Mouse (Mus musculus): ENCODE measurements around the gene Cd9. TPM values are rescaled to one million over a fixed set of nuclear protein-coding genes. Genes with fewer than 3 reads are reported as not detected.
A peak's percentile ranks its signal among the peaks of the same experiment; 100 is the strongest.
"Not testable (repeated sequence)": the region's sequence is repeated elsewhere in the genome, so short reads cannot be mapped to it uniquely, and the experiment has no call there.

Gene Cd9
- polyA plus RNA-seq, 1 experiment from 2014 or later, result 168 TPM

GRCm38 (mm10) chr6:125492033-125492432 is 2.6 kb downstream of the Cd9 start:
- H3K9ac ChIP-seq (ENCODE audit: low read depth, low read length), result no peak overlapping the region
- no peak for ATAC-seq (ENCODE audit: low read depth)
- H3K4me3 ChIP-seq (ENCODE audit: low read depth, low read length), result no peak overlapping the region
- no peak overlapping the region for H3K4me2 ChIP-seq (ENCODE audit: low read depth, low read length)
- H3K4me1 ChIP-seq (ENCODE audit: control insufficient read depth, low read depth, low read length), result peaks cover 17% of the 10 kb centered on the region
- WGBS (ENCODE audit: insufficient replicate concordance), result 67% methylated on average over 9 of the region's 9 CpGs
- H3K36me3 ChIP-seq (ENCODE audit: control insufficient read depth, insufficient read depth), result no peaks in the 10 kb centered on the region; the same call in 1 of the 2 replicates
- peaks cover 23% of the 10 kb centered on the region for H3K27me3 ChIP-seq (ENCODE audit: control insufficient read depth, insufficient read depth, low read depth, low read length)
- H3K9me3 ChIP-seq (replicated peaks; ENCODE audit: control insufficient read depth, low read length), result no peaks in the 10 kb centered on the region
- no peak overlapping the region for H3K27ac ChIP-seq (ENCODE audit: low read length)

GRCm38 (mm10) chr6:125491393-125491792 is 3.2 kb downstream of the Cd9 start:
- H3K4me1 ChIP-seq (ENCODE audit: control insufficient read depth, low read depth, low read length), result peaks cover 17% of the 10 kb centered on the region
- no peak overlapping the region for H3K9ac ChIP-seq (ENCODE audit: low read depth, low read length)
- H3K4me3 ChIP-seq (ENCODE audit: low read depth, low read length), result no peak overlapping the region
- 76% methylated on average over 10 of the region's 10 CpGs for WGBS (ENCODE audit: insufficient replicate concordance)
- H3K27ac ChIP-seq (ENCODE audit: low read length), result no peak overlapping the region
- H3K9me3 ChIP-seq (replicated peaks; ENCODE audit: control insufficient read depth, low read length), result no peaks in the 10 kb centered on the region
- H3K36me3 ChIP-seq (ENCODE audit: control insufficient read depth, insufficient read depth), result no peaks in the 10 kb centered on the region; the same call in 1 of the 2 replicates
- no peak for ATAC-seq (ENCODE audit: low read depth)
- H3K4me2 ChIP-seq (ENCODE audit: low read depth, low read length), result no peak overlapping the region
- H3K27me3 ChIP-seq (ENCODE audit: control insufficient read depth, insufficient read depth, low read depth, low read length), result peaks cover 23% of the 10 kb centered on the region

GRCm38 (mm10) chr6:125489881-125490559 is 4.6 kb downstream of the Cd9 start:
- Histone ChIP-seq H3K27ac (ENCODE audit: low read length) (no peak overlapping the region), H3K9ac (ENCODE audit: low read depth, low read length) (no peak overlapping the region), H3K4me3 (ENCODE audit: low read depth, low read length) (no peak overlapping the region), H3K4me2 (ENCODE audit: low read depth, low read length) (no peak overlapping the region), H3K36me3 (ENCODE audit: control insufficient read depth, insufficient read depth) (no peaks in the 10 kb centered on the region; the same call in 1 of the 2 replicates), H3K27me3 (ENCODE audit: control insufficient read depth, insufficient read depth, low read depth, low read length) (peaks cover 23% of the 10 kb centered on the region), H3K4me1 (ENCODE audit: control insufficient read depth, low read depth, low read length) (peaks cover 24% of the 10 kb centered on the region), H3K9me3 (replicated peaks; ENCODE audit: control insufficient read depth, low read length) (no peaks in the 10 kb centered on the region)
- ATAC-seq (ENCODE audit: low read depth), result no peak
- WGBS (ENCODE audit: insufficient replicate concordance), result 50% methylated on average over 11 of the region's 11 CpGs

- Histone ChIP-seq H3K9ac (ENCODE audit: low read depth, low read length) (no peak overlapping the region), H3K4me1 (ENCODE audit: control insufficient read depth, low read depth, low read length) (peaks cover 52% of the 10 kb centered on the region), H3K27ac (ENCODE audit: low read length) (peak overlapping the region; percentile 52; the same call in 1 of the 2 replicates), H3K27me3 (ENCODE audit: control insufficient read depth, insufficient read depth, low read depth, low read length) (no peaks in the 10 kb centered on the region), H3K9me3 (replicated peaks; ENCODE audit: control insufficient read depth, low read length) (no peaks in the 10 kb centered on the region), H3K4me3 (ENCODE audit: low read depth, low read length) (no peak overlapping the region), H3K36me3 (ENCODE audit: control insufficient read depth, insufficient read depth) (no peaks in the 10 kb centered on the region; the same call in 1 of the 2 replicates), H3K4me2 (ENCODE audit: low read depth, low read length) (no peak overlapping the region)
- no peak for ATAC-seq (ENCODE audit: low read depth)
- WGBS (ENCODE audit: insufficient replicate concordance), result 42% methylated on average over 4 of the region's 4 CpGs
Observed at GRCm38 (mm10) chr6:125485589-125485988, 9.0 kb downstream of the Cd9 start.

GRCm38 (mm10) chr6:125484721-125485120 is 9.9 kb downstream of the Cd9 start:
- no peak overlapping the region for H3K9ac ChIP-seq (ENCODE audit: low read depth, low read length)
- no peaks in the 10 kb centered on the region for H3K27me3 ChIP-seq (ENCODE audit: control insufficient read depth, insufficient read depth, low read depth, low read length)
- H3K4me1 ChIP-seq (ENCODE audit: control insufficient read depth, low read depth, low read length), result peaks cover 54% of the 10 kb centered on the region
- peak; percentile 32 for ATAC-seq (ENCODE audit: low read depth)
- H3K27ac ChIP-seq (ENCODE audit: low read length), result peak overlapping the region; percentile 33; the same call in 1 of the 2 replicates
- H3K9me3 ChIP-seq (replicated peaks; ENCODE audit: control insufficient read depth, low read length), result no peaks in the 10 kb centered on the region
- H3K4me2 ChIP-seq (ENCODE audit: low read depth, low read length), result no peak overlapping the region
- WGBS (ENCODE audit: insufficient replicate concordance), result 52% methylated on average over 2 of the region's 2 CpGs
- no peaks in the 10 kb centered on the region for H3K36me3 ChIP-seq (ENCODE audit: control insufficient read depth, insufficient read depth)
- no peak overlapping the region for H3K4me3 ChIP-seq (ENCODE audit: low read depth, low read length)

- not testable (repeated sequence) for H3K4me3 ChIP-seq (ENCODE audit: low read depth, low read length); H3K36me3 ChIP-seq (ENCODE audit: control insufficient read depth, insufficient read depth); H3K4me2 ChIP-seq (ENCODE audit: low read depth, low read length); ATAC-seq (ENCODE audit: low read depth); H3K27me3 ChIP-seq (ENCODE audit: control insufficient read depth, insufficient read depth, low read depth, low read length); H3K9ac ChIP-seq (ENCODE audit: low read depth, low read length); H3K27ac ChIP-seq (ENCODE audit: low read length); H3K9me3 ChIP-seq (replicated peaks; ENCODE audit: control insufficient read depth, low read length)
- H3K4me1 ChIP-seq (ENCODE audit: control insufficient read depth, low read depth, low read length), result peaks cover 57% of the 10 kb centered on the region
- 77% methylated on average over 10 of the region's 10 CpGs for WGBS (ENCODE audit: insufficient replicate concordance)
Observed at GRCm38 (mm10) chr6:125484313-125484660, 10.3 kb downstream of the Cd9 start.

- no peak overlapping the region for H3K4me3 ChIP-seq (ENCODE audit: low read depth, low read length)
- H3K27ac ChIP-seq (ENCODE audit: low read length), result no peak overlapping the region
- no peaks in the 10 kb centered on the region for H3K27me3 ChIP-seq (ENCODE audit: control insufficient read depth, insufficient read depth, low read depth, low read length)
- no peak overlapping the region for H3K4me2 ChIP-seq (ENCODE audit: low read depth, low read length)
- 62% methylated on average over 12 of the region's 12 CpGs for WGBS (ENCODE audit: insufficient replicate concordance)
- H3K9me3 ChIP-seq (replicated peaks; ENCODE audit: control insufficient read depth, low read length), result no peaks in the 10 kb centered on the region
- no peaks in the 10 kb centered on the region for H3K36me3 ChIP-seq (ENCODE audit: control insufficient read depth, insufficient read depth)
- ATAC-seq (ENCODE audit: low read depth), result no peak
- H3K9ac ChIP-seq (ENCODE audit: low read depth, low read length), result no peak overlapping the region
- peaks cover 59% of the 10 kb centered on the region for H3K4me1 ChIP-seq (ENCODE audit: control insufficient read depth, low read depth, low read length)
Observed at GRCm38 (mm10) chr6:125483515-125484312, 10.9 kb downstream of the Cd9 start.

GRCm38 (mm10) chr6:125482427-125482831 is 12.2 kb downstream of the Cd9 start:
- no peaks in the 10 kb centered on the region for H3K36me3 ChIP-seq (ENCODE audit: control insufficient read depth, insufficient read depth)
- H3K27me3 ChIP-seq (ENCODE audit: control insufficient read depth, insufficient read depth, low read depth, low read length), result no peaks in the 10 kb centered on the region
- peaks cover 66% of the 10 kb centered on the region for H3K4me1 ChIP-seq (ENCODE audit: control insufficient read depth, low read depth, low read length)
- H3K27ac ChIP-seq (ENCODE audit: low read length), result no peak overlapping the region
- H3K4me3 ChIP-seq (ENCODE audit: low read depth, low read length), result no peak overlapping the region
- no peak overlapping the region for H3K9ac ChIP-seq (ENCODE audit: low read depth, low read length)
- H3K4me2 ChIP-seq (ENCODE audit: low read depth, low read length), result peak overlapping the region; percentile 4; the same call in 1 of the 2 replicates
- H3K9me3 ChIP-seq (replicated peaks; ENCODE audit: control insufficient read depth, low read length), result no peaks in the 10 kb centered on the region
- WGBS (ENCODE audit: insufficient replicate concordance), result 42% methylated on average over 5 of the region's 5 CpGs
- ATAC-seq (ENCODE audit: low read depth), result no peak

All from liver, embryonic 16.5 days (tissue).